Mouse (Mus musculus) forebrain, embryonic 16.5 days (tissue): ENCODE results near the gene Vmn1r148. TPM values are rescaled to one million over a fixed set of nuclear protein-coding genes. Genes with fewer than 3 reads are reported as not detected.
"Not testable (repeated sequence)": the region's sequence is repeated elsewhere in the genome, so short reads cannot be mapped to it uniquely, and the experiment has no call there.

Experiments
- ATAC-seq: fragments of 200-750 bp; cut with Nextera tagmentation; 2 replicates; pipeline ENCODE4 v1.8.0; 2017; ENCODE audit warnings: mild to moderate bottlenecking, moderate library complexity
- H3K27ac ChIP-seq: fragments of 300-500 bp; sonication (generic); 2 replicates; pipeline ENCODE4 v1.5.1; 2014; ENCODE audit warnings: low read length, control low read depth
- H3K27me3 ChIP-seq: fragments of 300-500 bp; sonication (generic); replicated peaks from 2 replicates; pipeline ENCODE4 v1.6.1; 2014; ENCODE audit warnings: low read length; ENCODE audit not compliant: control insufficient read depth, insufficient read depth
- H3K36me3 ChIP-seq: fragments of 300-500 bp; sonication (generic); 2 replicates; pipeline ENCODE4 v1.6.1; 2014; ENCODE audit not compliant: control insufficient read depth, insufficient read depth
- H3K4me1 ChIP-seq: fragments of 300-500 bp; sonication (generic); replicated peaks from 2 replicates; pipeline ENCODE4 v1.6.1; 2014; ENCODE audit warnings: low read length; ENCODE audit not compliant: control insufficient read depth, insufficient read depth
- H3K4me2 ChIP-seq: fragments of 300-500 bp; sonication (generic); 2 replicates; pipeline ENCODE4 v1.6.1; 2014; ENCODE audit warnings: mild to moderate bottlenecking, low read length, control low read depth
- H3K4me3 ChIP-seq: fragments of 300-500 bp; sonication (generic); replicated peaks from 2 replicates; pipeline ENCODE4 v1.5.1; 2014; ENCODE audit warnings: mild to moderate bottlenecking, low read length, control low read depth
- H3K9ac ChIP-seq: fragments of 300-500 bp; sonication (generic); replicated peaks from 2 replicates; pipeline ENCODE4 v1.6.1; 2014; ENCODE audit warnings: low read depth, low read length, control low read depth
- H3K9me3 ChIP-seq: fragments of 300-500 bp; sonication (generic); 2 replicates; pipeline ENCODE4 v1.6.1; 2016; ENCODE audit warnings: low read length; ENCODE audit not compliant: control insufficient read depth
- WGBS: fragments of 180-500 bp; shearing (Covaris S2); extraction: QIAGEN DNeasy Blood & Tissue Kit; methylation state at CpG from one replicate; pipeline ENCODE4 v1.1.7; 2014; 5-methylcytosine and 5-hydroxymethylcytosine counted together
- polyA plus RNA-seq: library from polyadenylated mRNA; unstranded; fragments of >200 nt; fragmentation: Nextera tagmentation; extraction: Ambion mirVana; gene quantifications from 2 replicates; pipeline ENCODE4 v1.2.1, GENCODE M21; 2015

Vmn1r148 gene
- polyA plus RNA-seq: not detected in 2 replicates

DNA sequence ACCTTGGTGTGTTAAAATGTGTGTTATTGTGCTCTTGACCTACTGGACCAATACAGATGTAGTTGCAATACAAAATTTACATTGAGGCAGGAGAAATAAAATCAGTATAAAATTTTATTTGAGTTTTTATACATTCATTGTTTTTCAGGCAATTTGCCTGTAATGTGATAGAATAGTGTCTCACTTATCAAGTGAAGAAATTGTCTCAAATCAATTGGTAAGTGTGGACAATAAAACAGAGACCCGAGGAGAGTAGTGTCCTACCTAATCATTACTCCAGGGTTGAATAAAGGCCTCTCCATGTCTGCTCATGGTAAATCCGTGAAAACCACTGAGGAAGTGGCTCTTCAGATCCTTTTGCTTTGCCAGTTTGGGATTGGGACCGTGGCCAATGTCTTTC lies at the start of gene Vmn1r148:
Gene Vmn1r148 (plus strand): TSS at position 301 of the 400 bp plus-strand sequence.
- H3K27ac ChIP-seq, H3K9ac ChIP-seq, H3K27me3 ChIP-seq, ATAC-seq, H3K4me1 ChIP-seq, H3K4me3 ChIP-seq, H3K9me3 ChIP-seq, H3K4me2 ChIP-seq, H3K36me3 ChIP-seq: not testable (repeated sequence)
- no CpG with 5 or more reads among the region's 3 CpGs for WGBS

GRCm38 (mm10) chr7:22370939-22371338 lies 42.4 kb upstream of the Vmn1r148 start, which contains the start of gene Gm8660:
Gm8660 (minus strand) TSS chr7:22371039.
- ATAC-seq, H3K9ac ChIP-seq, H3K4me3 ChIP-seq, H3K36me3 ChIP-seq, H3K27me3 ChIP-seq, H3K27ac ChIP-seq, H3K9me3 ChIP-seq, H3K4me2 ChIP-seq, H3K4me1 ChIP-seq: not testable (repeated sequence)
- WGBS: no CpG with 5 or more reads among the region's 1 CpGs

- H3K9ac ChIP-seq, H3K4me3 ChIP-seq, H3K9me3 ChIP-seq, ATAC-seq, H3K4me2 ChIP-seq, H3K27me3 ChIP-seq, H3K27ac ChIP-seq, H3K4me1 ChIP-seq, H3K36me3 ChIP-seq: not testable (repeated sequence)
- WGBS: no CpG with 5 or more reads among the region's 2 CpGs
These were observed 24.7 kb downstream of the Vmn1r148 start, which contains the start of gene Vmn1r149 for GRCm38 (mm10) chr7:22438129-22438528. Vmn1r149 (minus strand) TSS chr7:22438229.

DNA sequence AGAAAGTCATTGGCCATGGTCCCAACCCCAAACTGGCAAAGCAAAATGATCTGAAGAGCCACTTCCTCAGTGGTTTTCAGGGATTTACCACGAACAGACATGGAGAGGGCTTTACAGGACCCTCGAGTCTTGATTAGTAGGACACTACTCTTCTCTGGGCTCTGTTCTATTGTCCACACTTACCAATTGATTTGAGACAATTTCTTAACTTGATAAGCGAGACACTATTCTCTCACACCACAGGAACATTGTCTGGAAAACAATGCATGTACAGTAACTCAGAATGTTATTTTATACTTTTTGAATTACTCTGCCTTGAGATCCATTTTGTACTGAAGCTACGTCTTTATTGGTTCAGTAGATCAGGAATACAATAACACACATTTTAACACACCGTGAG lies 50.6 kb downstream of the Vmn1r148 start, which contains the start of gene Gm10665:
Gene Gm10665 (minus strand): TSS at position 101 of the 400 bp plus-strand sequence.
- H3K36me3 ChIP-seq, H3K27me3 ChIP-seq: not testable (repeated sequence)
- no CpG with 5 or more reads among the region's 5 CpGs for WGBS

More for the DNA sequence above, 50.6 kb downstream of the Vmn1r148 start, which contains the start of gene Gm10665:
- H3K4me1 ChIP-seq, H3K9ac ChIP-seq, H3K4me2 ChIP-seq, ATAC-seq, H3K27ac ChIP-seq, H3K9me3 ChIP-seq, H3K4me3 ChIP-seq: not testable (repeated sequence)

Other genes with a start within 250 kb of the Vmn1r148 start
- gene Vmn1r142, start 249.5 kb upstream of the Vmn1r148 start, polyA plus RNA-seq: not detected in 2 replicates
- not detected in 2 replicates for gene Vmn1r143, start 224.2 kb upstream of the Vmn1r148 start, polyA plus RNA-seq
- gene Gm8653, start 212.3 kb upstream of the Vmn1r148 start, polyA plus RNA-seq: not detected in 2 replicates
- not detected in 2 replicates for gene Gm8453, start 184.1 kb upstream of the Vmn1r148 start, polyA plus RNA-seq
- gene Gm4187, start 83.9 kb upstream of the Vmn1r148 start, polyA plus RNA-seq: not detected in 2 replicates
- gene Gm8660, start 42.5 kb upstream of the Vmn1r148 start, polyA plus RNA-seq: not detected in 2 replicates
- gene Vmn1r149, start 24.6 kb downstream of the Vmn1r148 start, polyA plus RNA-seq: not detected in 2 replicates
- gene Gm10665, start 50.5 kb downstream of the Vmn1r148 start, polyA plus RNA-seq: not detected in 2 replicates
- gene Vmn1r151, start 86.1 kb downstream of the Vmn1r148 start, polyA plus RNA-seq: not detected in 2 replicates
- not detected in 2 replicates for gene Vmn1r152, start 109.4 kb downstream of the Vmn1r148 start, polyA plus RNA-seq
- gene Gm8677, start 121.3 kb downstream of the Vmn1r148 start, polyA plus RNA-seq: not detected in 2 replicates
- not detected in 2 replicates for gene Gm4201, start 151.8 kb downstream of the Vmn1r148 start, polyA plus RNA-seq
- not detected in 2 replicates for gene Gm4565, start 174.5 kb downstream of the Vmn1r148 start, polyA plus RNA-seq
- not detected in 2 replicates for gene Vmn1r155, start 244.4 kb downstream of the Vmn1r148 start, polyA plus RNA-seq